Mouse (Mus musculus) heart, adult 2 months (tissue): ENCODE measurements around the gene Abcg1. TPM values are rescaled to one million over a fixed set of nuclear protein-coding genes. Genes with fewer than 3 reads are reported as not detected.
A peak's percentile ranks its signal among the peaks of the same experiment; 100 is the strongest.

Experiments used
- DNase-seq, 2 experiments: peaks; one replicate each; pipeline ENCODE4 v3.0.0; 2021
- H3K27ac ChIP-seq: fragments of 200-600 bp; 2 replicates; pipeline ENCODE4 v1.8.1; 2022
- H3K27me3 ChIP-seq: fragments of 200-500 bp; 2 replicates; pipeline ENCODE4 v1.6.1; 2012; ENCODE audit warnings: mild to moderate bottlenecking, low read length, inconsistent platforms, mixed read lengths; ENCODE audit not compliant: control insufficient read depth, insufficient read depth
- H3K36me3 ChIP-seq: fragments of 200-500 bp; 2 replicates; pipeline ENCODE4 v1.6.1; 2012; ENCODE audit warnings: low read length, inconsistent platforms; ENCODE audit not compliant: control insufficient read depth, insufficient read depth
- H3K4me1 ChIP-seq: fragments of 200-500 bp; 2 replicates; pipeline ENCODE4 v1.6.1; 2011; ENCODE audit warnings: low read length; ENCODE audit not compliant: control insufficient read depth, insufficient read depth
- H3K4me3 ChIP-seq: fragments of 200-600 bp; 2 replicates; pipeline ENCODE4 v1.8.1; 2022
- H3K79me2 ChIP-seq: fragments of 200-500 bp; replicated peaks from 2 replicates; pipeline ENCODE4 v1.6.1; 2012; ENCODE audit warnings: mild to moderate bottlenecking, inconsistent platforms, low read length, moderate library complexity, mixed read lengths; ENCODE audit not compliant: control insufficient read depth, insufficient read depth
- H3K9ac ChIP-seq: fragments of 200-500 bp; 2 replicates; pipeline ENCODE4 v1.6.1; 2012; ENCODE audit warnings: low read depth, mild to moderate bottlenecking, control low read depth, inconsistent platforms, low read length, mixed read lengths
- CTCF ChIP-seq: fragments of 200-600 bp; IDR thresholded peaks from 2 replicates; pipeline ENCODE4 v1.8.1; 2022; ENCODE audit warnings: antibody characterized with exemption, mild to moderate bottlenecking, moderate library complexity
- EP300 ChIP-seq: fragments of 200-500 bp; IDR thresholded peaks from 2 replicates; pipeline ENCODE4 v1.6.1; 2011; ENCODE audit warnings: low read depth, low read length, control low read depth; ENCODE audit not compliant: insufficient read depth
- POLR2A ChIP-seq: fragments of 200-500 bp; IDR thresholded peaks from 2 replicates; pipeline ENCODE4 v1.6.1; 2011; ENCODE audit warnings: mild to moderate bottlenecking, low read depth, low read length, control low read depth; ENCODE audit not compliant: insufficient read depth
- WGBS: fragments of 180-500 bp; shearing (Covaris S2); methylation state at CpG from one replicate; pipeline ENCODE4 v1.1.7; 2018; 5-methylcytosine and 5-hydroxymethylcytosine counted together
- intact Hi-C: fragments of 180-260 bp; cut with DNase I; formaldehyde crosslinking; loops from one replicate; pipeline ENCODE4 v1.15.1; 2025
- polyA plus RNA-seq: library from polyadenylated mRNA; depleted of rRNA; stranded (reverse); fragments of >200 nt; gene quantifications from 2 replicates; pipeline ENCODE4 v1.2.3, GENCODE M21; 2012
- total RNA-seq, 2 experiments: library from RNA; stranded (reverse); gene quantifications; 2 replicates each; pipeline ENCODE4 v1.2.3; 2021

Gene Abcg1
- total and polyA plus RNA-seq, 3 experiments = 2.9 to 7.2 (median 7.0) TPM

- Histone ChIP-seq H3K4me3 (no peak overlapping the region), H3K36me3 (no peaks in the 10 kb centered on the region), H3K79me2 (no peaks in the 10 kb centered on the region), H3K9ac (no peak overlapping the region), H3K27ac (no peak overlapping the region), H3K4me1 (no peaks in the 10 kb centered on the region), H3K27me3 (no peaks in the 10 kb centered on the region)
- intact Hi-C loops = no loop called here
- DNase-seq = no peak
- TF ChIP-seq EP300 (no peak), POLR2A (no peak), CTCF (no peak)
- 83% methylated on average over 8 of the region's 8 CpGs for WGBS
These were observed 45.6 kb downstream of the Abcg1 start for GRCm38 (mm10) chr17:31103007-31103570.

GRCm38 (mm10) chr17:31103823-31104222 is 46.3 kb downstream of the Abcg1 start:
- H3K27ac ChIP-seq = no peak overlapping the region
- DNase-seq = peak in 1 of 2 experiments; percentile 14
- WGBS = 88% methylated on average over 8 of the region's 8 CpGs

GRCm38 (mm10) chr17:31108388-31108787 is 50.9 kb downstream of the Abcg1 start:
- Histone ChIP-seq H3K4me3 (no peak overlapping the region), H3K27me3 (no peaks in the 10 kb centered on the region), H3K4me1 (no peaks in the 10 kb centered on the region), H3K9ac (no peak overlapping the region), H3K36me3 (no peaks in the 10 kb centered on the region), H3K79me2 (no peaks in the 10 kb centered on the region), H3K27ac (no peak overlapping the region)
- DNase-seq = no peak
- no peak for TF ChIP-seq EP300
- TF ChIP-seq CTCF = no peak
- no peak for TF ChIP-seq POLR2A
- intact Hi-C loops = no loop called here
- 80% methylated on average over 15 of the region's 15 CpGs for WGBS

More at GRCm38 (mm10) chr17:31103823-31104222, 46.3 kb downstream of the Abcg1 start:
- Histone ChIP-seq H3K27me3 (no peaks in the 10 kb centered on the region), H3K36me3 (no peaks in the 10 kb centered on the region), H3K79me2 (no peaks in the 10 kb centered on the region), H3K4me3 (no peak overlapping the region), H3K4me1 (no peaks in the 10 kb centered on the region), H3K9ac (no peak overlapping the region)
- TF ChIP-seq EP300 = no peak
- TF ChIP-seq POLR2A = no peak
- no peak for TF ChIP-seq CTCF
- intact Hi-C loops = no loop called here

- H3K4me3 ChIP-seq = no peak overlapping the region
- TF ChIP-seq CTCF (no peak), EP300 (no peak), POLR2A (no peak)
- no peak overlapping the region for H3K27ac ChIP-seq
- no peaks in the 10 kb centered on the region for H3K36me3 ChIP-seq
- no peak for DNase-seq
- intact Hi-C loops = no loop called here
- no peaks in the 10 kb centered on the region for H3K4me1 ChIP-seq
- no peak overlapping the region for H3K9ac ChIP-seq
- WGBS = 81% methylated on average over 9 of the region's 9 CpGs
- H3K27me3 ChIP-seq = no peaks in the 10 kb centered on the region
- H3K79me2 ChIP-seq = no peaks in the 10 kb centered on the region
These were observed 55.8 kb downstream of the Abcg1 start for GRCm38 (mm10) chr17:31113191-31113856.

- Histone ChIP-seq H3K9ac (no peak overlapping the region), H3K27ac (no peak overlapping the region), H3K27me3 (no peaks in the 10 kb centered on the region), H3K36me3 (no peaks in the 10 kb centered on the region), H3K4me3 (no peak overlapping the region), H3K79me2 (no peaks in the 10 kb centered on the region), H3K4me1 (no peaks in the 10 kb centered on the region)
- no peak for TF ChIP-seq CTCF
- no peak for TF ChIP-seq EP300
- no peak for TF ChIP-seq POLR2A
- 68% methylated on average over 6 of the region's 6 CpGs for WGBS
- DNase-seq = no peak
- intact Hi-C loops = loop anchor here (5.0 kb wide), 1 partner anchor 34 kb away; no protein-coding TSS in a partner anchor
These were observed 58.6 kb downstream of the Abcg1 start for GRCm38 (mm10) chr17:31116063-31116462.

GRCm38 (mm10) chr17:31117946-31118345 is 60.5 kb downstream of the Abcg1 start:
- Histone ChIP-seq H3K4me3 (no peak overlapping the region), H3K27me3 (no peaks in the 10 kb centered on the region), H3K4me1 (no peaks in the 10 kb centered on the region), H3K79me2 (no peaks in the 10 kb centered on the region), H3K9ac (no peak overlapping the region), H3K27ac (no peak overlapping the region), H3K36me3 (no peaks in the 10 kb centered on the region)
- intact Hi-C loops = loop anchor here (1.0 to 5.0 kb wide), 3 partner anchors 36 to 107 kb away; no protein-coding TSS in a partner anchor
- DNase-seq = no peak
- WGBS = 86% methylated on average over 5 of the region's 5 CpGs
- TF ChIP-seq POLR2A (no peak), EP300 (no peak), CTCF (no peak)
